Mouse (Mus musculus) forebrain, postnatal 0 days (tissue): ENCODE data around the gene Gm42417. TPM values are rescaled to one million over a fixed set of nuclear protein-coding genes. Genes with fewer than 3 reads are reported as not detected.

Experiments
- ATAC-seq: fragments of 200-750 bp; cut with Nextera tagmentation; 2 replicates; pipeline ENCODE4 v1.8.0; 2017; ENCODE audit warnings: mild to moderate bottlenecking, moderate library complexity
- DNase-seq: peaks from one replicate; pipeline ENCODE4 v3.0.0-alpha.2; 2015
- H3K27ac ChIP-seq: fragments of 300-500 bp; sonication (generic); 2 replicates; pipeline ENCODE4 v1.5.1; 2014; ENCODE audit warnings: low read depth, mild to moderate bottlenecking, antibody characterized with exemption, low read length, moderate library complexity, mixed read lengths
- H3K27me3 ChIP-seq: fragments of 300-500 bp; sonication (generic); 2 replicates; pipeline ENCODE4 v1.6.1; 2014; ENCODE audit warnings: mild to moderate bottlenecking, low read length, mixed read lengths; ENCODE audit not compliant: insufficient read depth
- H3K36me3 ChIP-seq: fragments of 300-500 bp; sonication (generic); 2 replicates; pipeline ENCODE4 v1.6.1; 2014; ENCODE audit warnings: mild to moderate bottlenecking, moderate library complexity; ENCODE audit not compliant: insufficient read depth
- H3K4me1 ChIP-seq: fragments of 300-500 bp; sonication (generic); 2 replicates; pipeline ENCODE4 v1.6.1; 2014; ENCODE audit warnings: antibody characterized with exemption; ENCODE audit not compliant: insufficient read depth
- H3K4me2 ChIP-seq: fragments of 300-500 bp; sonication (generic); 2 replicates; pipeline ENCODE4 v1.6.1; 2014; ENCODE audit warnings: low read depth, mild to moderate bottlenecking, moderate library complexity
- H3K4me3 ChIP-seq: fragments of 300-500 bp; sonication (generic); 2 replicates; pipeline ENCODE4 v1.5.1; 2014; ENCODE audit warnings: low read depth, low read length, mixed read lengths
- H3K9ac ChIP-seq: fragments of 300-500 bp; sonication (generic); 2 replicates; pipeline ENCODE4 v1.6.1; 2014; ENCODE audit warnings: mild to moderate bottlenecking
- H3K9me3 ChIP-seq: fragments of 300-500 bp; sonication (generic); 2 replicates; pipeline ENCODE4 v1.6.1; 2016; ENCODE audit warnings: low read length
- CTCF ChIP-seq: sonication (generic); IDR thresholded peaks from 2 replicates; pipeline ENCODE4 v1.5.1; 2016; ENCODE audit warnings: antibody characterized with exemption, control low read depth, low read depth
- WGBS: fragments of 180-500 bp; shearing (Covaris S2); extraction: QIAGEN DNeasy Blood & Tissue Kit; methylation state at CpG from one replicate; pipeline ENCODE4 v1.1.7; 2014; 5-methylcytosine and 5-hydroxymethylcytosine counted together
- microRNA-seq, 2 experiments: library from miRNA; unstranded; fragments of <30 nt; microRNA quantifications; one replicate each; pipeline ENCODE4; 2016
- polyA plus RNA-seq: library from polyadenylated mRNA; unstranded; fragments of >200 nt; fragmentation: Nextera tagmentation; extraction: Ambion mirVana; gene quantifications from 2 replicates; pipeline ENCODE4 v1.2.1, GENCODE M21; 2015
- total RNA-seq: library from RNA; depleted of rRNA; stranded (reverse); fragments of >200 nt; gene quantifications from 2 replicates; pipeline ENCODE4 v1.2.3, GENCODE M21; 2014; rRNA removed

Gene Gm42417
- total and polyA plus RNA-seq, 2 experiments from 2014 or later: 0.27 to 0.38 TPM

DNA sequence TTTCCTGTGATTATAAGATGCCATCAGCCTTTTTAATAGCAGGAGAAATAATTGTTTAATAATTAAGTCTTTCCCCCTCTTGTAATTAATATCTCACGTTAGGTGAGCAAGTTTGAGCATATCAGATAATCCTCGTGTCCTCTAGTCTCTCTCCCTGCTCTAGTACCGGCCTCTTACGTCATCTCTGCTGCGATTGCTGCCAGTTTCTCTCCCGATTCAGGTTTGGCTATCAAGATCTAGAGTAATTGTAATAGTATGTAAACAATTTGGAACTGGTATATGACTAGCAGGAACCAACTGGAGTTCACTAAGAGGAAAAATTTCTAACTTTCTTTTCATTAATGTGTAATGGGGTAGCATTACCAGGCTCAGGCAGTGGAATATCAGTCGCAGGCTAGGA lies 54.1 kb downstream of the Gm42417 start:
- H3K4me1 ChIP-seq: no peaks in the 10 kb centered on the region
- no peaks in the 10 kb centered on the region for H3K27me3 ChIP-seq
- DNase-seq (no peak), ATAC-seq (no peak)
- TF ChIP-seq CTCF: no peak
- no peak overlapping the region for H3K27ac ChIP-seq
- H3K4me2 ChIP-seq: no peak overlapping the region
- H3K9me3 ChIP-seq: no peaks in the 10 kb centered on the region
- no peak overlapping the region for H3K4me3 ChIP-seq
- H3K36me3 ChIP-seq: no peaks in the 10 kb centered on the region
- no peak overlapping the region for H3K9ac ChIP-seq
- WGBS: 81% methylated on average over 7 of the region's 7 CpGs

GRCm38 (mm10) chr1:36483825-36484224 lies 55.4 kb downstream of the Gm42417 start:
- H3K4me2 ChIP-seq: no peak overlapping the region
- H3K27me3 ChIP-seq: no peaks in the 10 kb centered on the region
- H3K4me1 ChIP-seq: no peaks in the 10 kb centered on the region
- no peak for DNase-seq
- WGBS: 55% methylated on average over 4 of the region's 4 CpGs
- ATAC-seq: no peak
- H3K27ac ChIP-seq: no peak overlapping the region
- no peaks in the 10 kb centered on the region for H3K9me3 ChIP-seq
- H3K36me3 ChIP-seq: no peaks in the 10 kb centered on the region
- TF ChIP-seq CTCF: no peak
- no peak overlapping the region for H3K4me3 ChIP-seq
- no peak overlapping the region for H3K9ac ChIP-seq

Small RNAs within 50 kb of the gene (microRNA-seq; reads per million reads assigned to microRNA genes)
- 0 reads per million in 2 experiments for gene Gm47280

Other genes with a start within 250 kb of the Gm42417 start
- gene Arid5a, start 231.7 kb downstream of the Gm42417 start, total RNA-seq: 3.9 and 9.8 TPM in 2 replicates
- 2.2 and 3.4 TPM in 2 replicates for gene Arid5a, start 231.7 kb downstream of the Gm42417 start, polyA plus RNA-seq
- 43.9 and 53.6 TPM in 2 replicates for gene Kansl3, start 170.2 kb downstream of the Gm42417 start, total RNA-seq
- gene Kansl3, start 170.2 kb downstream of the Gm42417 start, polyA plus RNA-seq: 18.6 and 27.8 TPM in 2 replicates
- gene Fer1l5, start 167.1 kb downstream of the Gm42417 start, total RNA-seq: 0.15 TPM in 1 of 2 replicates, not detected in the other
- gene Fer1l5, start 167.1 kb downstream of the Gm42417 start, polyA plus RNA-seq: 1.0 and 1.2 TPM in 2 replicates
- 15.5 and 21.8 TPM in 2 replicates for gene Lman2l, start 94.2 kb downstream of the Gm42417 start, total RNA-seq
- gene Lman2l, start 94.2 kb downstream of the Gm42417 start, polyA plus RNA-seq: 27.3 and 37.6 TPM in 2 replicates
- gene Cnnm4, start 67.8 kb downstream of the Gm42417 start, total RNA-seq: 12.3 and 14.6 TPM in 2 replicates
- 7.2 and 9.4 TPM in 2 replicates for gene Cnnm4, start 67.8 kb downstream of the Gm42417 start, polyA plus RNA-seq
- 25.6 and 29.1 TPM in 2 replicates for gene Cnnm3, start 27.6 kb downstream of the Gm42417 start, total RNA-seq
- gene Cnnm3, start 27.6 kb downstream of the Gm42417 start, polyA plus RNA-seq: 3.7 and 4.8 TPM in 2 replicates
- 6.3 and 9.8 TPM in 2 replicates for gene Ankrd23, start 2.5 kb downstream of the Gm42417 start, total RNA-seq
- 4.5 and 5.3 TPM in 2 replicates for gene Ankrd23, start 2.5 kb downstream of the Gm42417 start, polyA plus RNA-seq
- gene Ankrd39, start 8.0 kb upstream of the Gm42417 start, total RNA-seq: 19.3 and 25.5 TPM in 2 replicates
- gene Ankrd39, start 8.0 kb upstream of the Gm42417 start, polyA plus RNA-seq: 21.1 and 23.6 TPM in 2 replicates
- gene Sema4c, start 18.9 kb upstream of the Gm42417 start, total RNA-seq: 32.8 and 39.1 TPM in 2 replicates
- gene Sema4c, start 18.9 kb upstream of the Gm42417 start, polyA plus RNA-seq: 17.3 and 24.1 TPM in 2 replicates
- 0.23 TPM in 1 of 2 replicates, not detected in the other for gene Fam178b, start 143.8 kb upstream of the Gm42417 start, total RNA-seq
- not detected in 2 replicates for gene Fam178b, start 143.8 kb upstream of the Gm42417 start, polyA plus RNA-seq
- gene Cox5b, start 152.0 kb upstream of the Gm42417 start, total RNA-seq: 302 and 470 TPM in 2 replicates
- gene Cox5b, start 152.0 kb upstream of the Gm42417 start, polyA plus RNA-seq: 761 and 882 TPM in 2 replicates
- not detected in 2 replicates for gene 4933424G06Rik, start 170.7 kb upstream of the Gm42417 start, total RNA-seq
- gene 4933424G06Rik, start 170.7 kb upstream of the Gm42417 start, polyA plus RNA-seq: 0.39 and 0.71 TPM in 2 replicates
- gene Actr1b, start 175.0 kb upstream of the Gm42417 start, total RNA-seq: 137 TPM in 2 replicates
- 94.8 and 102 TPM in 2 replicates for gene Actr1b, start 175.0 kb upstream of the Gm42417 start, polyA plus RNA-seq
- 2.2 and 4.5 TPM in 2 replicates for gene Zap70, start 222.4 kb upstream of the Gm42417 start, total RNA-seq
- 2.1 and 2.9 TPM in 2 replicates for gene Zap70, start 222.4 kb upstream of the Gm42417 start, polyA plus RNA-seq